Mouse (Mus musculus) left cerebral cortex, postnatal 10 days (tissue): ENCODE measurements around the gene Aimp2. TPM values are rescaled to one million over a fixed set of nuclear protein-coding genes. Genes with fewer than 3 reads are reported as not detected.

Experiments
- DNase-seq, 2 experiments: peaks; one replicate each; pipeline ENCODE4 v3.0.0; 2021 to 2022; ENCODE audit warnings: low spot score in 2 of 2, mixed read lengths in 1 of 2; ENCODE audit errors: extremely low spot score in 1 of 2
- intact Hi-C: fragments of 180-260 bp; cut with DNase I; formaldehyde crosslinking; loops from one replicate; pipeline ENCODE4 v1.15.1; 2025
- total RNA-seq, 2 experiments: library from RNA; stranded (reverse); gene quantifications; 2 replicates each; pipeline ENCODE4 v1.2.3; 2021

Gene Aimp2
- 10 to 100 TPM; 47.9 to 50.3 TPM for total RNA-seq

DNA sequence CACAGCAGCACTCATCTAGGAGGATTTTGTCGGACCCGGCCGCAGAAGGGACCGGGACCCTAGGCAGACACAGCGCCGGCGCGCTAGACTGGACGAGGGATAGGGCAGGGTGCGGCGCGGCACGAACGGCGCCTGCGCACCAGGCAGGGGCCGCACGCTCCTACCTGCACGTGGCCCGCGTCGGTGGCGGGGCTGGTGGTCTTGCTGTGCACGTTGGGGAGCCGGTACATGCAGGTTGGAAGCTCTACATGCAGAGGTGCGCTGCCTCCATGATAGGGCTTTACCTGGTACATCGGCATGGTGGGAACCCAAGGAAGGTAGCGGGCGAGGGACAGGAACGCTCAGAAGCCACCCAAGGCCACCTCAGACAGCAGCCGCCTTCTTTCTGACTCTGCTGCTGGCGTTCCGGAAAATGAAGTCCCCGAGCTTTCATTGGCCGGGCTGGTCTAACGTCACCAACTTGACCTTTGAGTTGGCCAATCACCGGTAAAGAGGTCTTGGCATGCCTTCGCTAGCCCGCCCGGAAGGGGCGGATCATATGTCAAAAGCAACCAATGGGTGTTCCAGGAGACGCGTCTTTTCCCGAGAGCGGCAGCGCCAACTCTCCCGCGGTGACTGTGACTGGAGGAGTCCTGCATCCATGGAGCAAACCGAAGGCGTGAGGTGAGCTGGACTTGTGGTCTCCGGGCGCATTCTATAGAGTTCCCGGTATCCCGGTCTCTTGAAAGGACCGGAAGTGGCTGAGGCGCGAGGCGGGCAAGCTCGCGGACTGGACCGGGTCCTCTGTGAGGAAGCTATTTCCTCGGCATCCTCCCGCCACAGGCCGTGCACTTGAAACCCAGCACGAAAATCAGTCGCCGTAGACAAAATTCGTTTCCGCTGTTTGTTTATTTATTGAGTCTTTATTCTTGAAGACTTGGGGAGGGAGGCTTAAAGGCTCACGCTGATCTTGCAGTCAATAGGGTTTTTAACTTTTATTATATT is at the start of gene Aimp2, which contains the start of gene Pms2:
Gene Aimp2, minus strand, starts transcription at position 431 of the 984 bp plus-strand sequence.
Gene Pms2, plus strand, starts transcription at position 548 of the 984 bp plus-strand sequence.
- intact Hi-C loops, result no loop called here
- peak; percentile 96 to 98 for DNase-seq

DNA sequence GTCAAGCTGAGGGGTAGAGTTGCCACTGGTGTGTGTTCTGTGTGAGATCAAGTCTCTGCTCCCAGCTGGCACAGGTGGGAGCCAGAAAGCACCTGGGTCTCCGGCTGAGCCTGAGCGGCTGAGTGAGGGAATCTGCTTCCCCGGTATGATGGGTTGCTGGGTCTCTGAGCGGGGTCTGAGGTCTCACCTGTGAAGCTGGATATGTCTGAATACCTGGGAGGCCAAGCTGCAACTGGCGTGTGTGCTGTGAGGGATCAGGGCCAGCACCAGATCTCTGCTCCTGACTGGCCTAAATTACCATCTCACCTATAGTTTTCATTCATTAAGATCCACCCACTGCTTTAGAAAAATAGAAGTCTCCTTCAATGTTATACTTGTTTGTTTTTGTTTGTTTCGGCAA is 47.5 kb upstream of the Aimp2 start:
- no peak for DNase-seq
- intact Hi-C loops, result no loop called here

DNA sequence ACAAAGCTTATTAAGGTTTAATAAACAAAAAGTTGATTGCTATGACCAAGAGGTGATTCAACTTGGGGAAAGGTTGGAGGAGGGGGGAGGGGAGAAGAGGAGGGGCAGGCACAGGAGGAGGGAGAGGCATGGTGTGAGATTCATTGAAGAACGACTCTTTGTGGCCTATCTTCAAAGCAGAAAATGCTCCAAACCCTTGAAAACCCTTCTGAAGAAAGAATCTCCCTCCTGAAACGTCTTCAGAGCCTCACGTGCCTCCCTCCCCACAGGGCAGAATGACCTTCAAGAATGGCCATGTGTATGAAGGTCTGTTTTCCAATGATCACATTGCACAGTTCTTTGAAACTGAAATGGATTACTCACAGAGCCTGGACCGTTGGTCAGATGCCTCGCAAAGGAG is 40.4 kb upstream of the Aimp2 start:
- no peak for DNase-seq
- intact Hi-C loops, result no loop called here

DNA sequence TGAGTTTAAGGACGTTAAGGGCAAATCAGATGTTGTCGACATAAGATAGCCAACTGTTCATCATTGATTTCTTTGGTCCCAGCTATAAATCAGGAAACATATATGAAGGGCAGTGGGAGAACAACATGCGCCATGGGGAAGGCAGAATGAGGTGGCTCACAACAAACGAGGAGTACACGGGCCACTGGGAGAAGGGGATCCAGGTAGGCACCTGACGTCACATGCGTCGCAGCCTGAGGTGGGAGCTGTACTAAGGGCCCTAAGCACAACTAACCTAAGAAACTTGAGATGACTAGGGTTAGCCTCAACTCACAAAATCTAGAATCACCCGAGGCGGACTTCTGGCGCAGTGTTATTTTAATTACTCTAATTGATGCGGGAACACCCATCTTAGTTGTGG is 38.7 kb upstream of the Aimp2 start:
- intact Hi-C loops, result no loop called here
- DNase-seq, result no peak

DNA sequence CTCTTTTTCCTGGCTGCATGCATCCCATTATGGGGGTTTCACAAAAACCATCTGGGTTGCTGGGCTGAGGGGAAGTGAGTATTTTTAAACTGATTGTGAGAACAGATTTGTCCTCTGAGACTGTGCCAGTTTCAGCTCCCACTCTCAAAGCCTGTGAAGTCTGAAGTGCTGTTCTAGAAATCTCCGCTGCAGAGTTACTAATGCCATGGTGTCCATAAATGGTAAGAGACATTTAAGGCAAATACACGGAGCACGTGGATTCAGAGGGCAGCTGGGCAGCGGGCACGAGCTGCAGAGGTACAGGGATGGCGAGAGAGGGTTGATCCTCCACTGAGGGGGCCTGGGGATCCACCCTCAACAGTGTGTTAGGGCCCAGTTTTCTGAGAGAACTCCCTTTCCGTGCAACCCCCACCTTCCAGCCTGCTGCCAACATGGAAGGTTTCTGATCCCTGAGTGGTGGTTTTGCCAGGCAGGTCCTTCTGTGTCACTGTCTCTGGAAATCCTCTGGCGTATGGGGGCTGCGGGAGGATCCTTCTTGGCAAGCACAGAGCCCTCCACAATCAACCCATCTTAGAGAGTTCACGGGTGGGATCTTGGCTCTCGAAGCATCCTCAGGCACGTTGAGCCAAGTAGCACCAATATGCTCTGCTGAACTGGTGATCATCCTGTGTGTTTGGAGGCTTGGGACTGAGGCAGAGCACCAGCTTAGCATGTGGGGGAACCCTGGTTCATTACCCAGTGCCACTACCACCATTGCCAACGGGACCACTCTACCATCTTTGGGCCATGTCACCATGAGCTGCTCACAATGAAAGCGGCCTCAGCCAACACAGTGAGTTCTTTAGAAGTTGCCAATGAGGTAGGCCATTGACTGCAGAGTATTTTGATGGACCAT is 33.8 kb upstream of the Aimp2 start:
- DNase-seq, result peak; percentile 45 to 88
- intact Hi-C loops, result no loop called here

DNA sequence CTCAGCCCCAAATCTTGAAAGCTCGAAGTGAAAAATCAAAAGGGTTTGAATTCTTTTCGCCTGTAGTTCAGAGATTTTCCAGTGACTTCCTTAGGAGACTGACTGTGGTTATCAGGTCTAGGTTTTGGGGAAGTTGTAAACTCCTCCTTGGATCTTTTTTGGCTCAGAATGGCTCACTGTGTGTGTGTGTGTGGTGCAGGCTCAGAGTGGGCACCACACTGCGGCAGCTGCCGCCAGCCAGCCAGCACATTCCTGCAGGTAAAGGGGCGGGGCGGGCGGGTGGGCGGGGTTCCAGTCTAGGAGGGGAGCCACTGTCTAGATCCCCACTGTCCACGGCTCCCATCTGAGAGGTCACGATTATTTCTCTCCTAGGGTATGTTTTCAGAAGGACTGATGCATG is 31.9 kb upstream of the Aimp2 start:
- intact Hi-C loops, result no loop called here

DNA sequence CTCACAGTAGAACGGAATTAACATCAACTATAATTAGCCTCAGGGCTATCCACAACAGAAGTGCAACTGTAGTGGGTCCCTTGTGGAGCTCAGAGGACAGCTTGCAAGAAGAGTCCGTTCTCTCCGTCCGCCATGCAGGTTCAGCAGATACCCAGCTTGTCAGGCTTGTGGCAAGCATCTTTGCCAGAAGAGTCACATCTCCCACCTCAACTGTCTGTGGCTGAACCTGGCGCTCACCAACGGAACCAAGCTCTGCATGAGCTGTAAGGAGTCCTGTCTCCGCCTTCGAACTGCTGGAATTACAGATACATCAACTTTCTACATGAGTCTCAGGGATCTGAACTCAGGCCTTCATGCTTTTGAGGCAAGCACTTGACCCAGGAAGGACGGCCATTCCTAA is 26.5 kb upstream of the Aimp2 start:
- intact Hi-C loops, result loop anchor here (5.0 kb wide), 1 partner anchor 41 kb away; no protein-coding TSS in a partner anchor
- no peak for DNase-seq

More for the DNA sequence above, 31.9 kb upstream of the Aimp2 start:
- no peak for DNase-seq

DNA sequence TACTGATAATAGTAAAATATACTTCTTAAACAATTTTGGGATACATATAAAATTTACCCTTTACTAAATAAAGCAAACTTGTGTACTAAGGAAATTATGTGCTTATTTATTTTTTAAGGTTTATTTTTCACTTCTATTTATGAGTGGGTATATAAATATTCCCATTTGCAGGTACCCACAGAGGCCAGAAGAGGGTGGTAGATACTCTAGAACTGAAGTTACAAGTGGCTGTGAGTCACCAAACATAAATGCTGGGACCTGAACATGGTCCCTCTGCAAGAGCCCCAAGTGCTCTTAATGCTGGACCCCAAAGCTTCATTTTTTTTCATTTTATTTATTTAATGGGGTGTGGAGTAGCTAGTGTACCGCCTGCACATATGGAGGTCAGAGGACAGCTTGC is 24.2 kb upstream of the Aimp2 start:
- intact Hi-C loops, result no loop called here
- no peak for DNase-seq

DNA sequence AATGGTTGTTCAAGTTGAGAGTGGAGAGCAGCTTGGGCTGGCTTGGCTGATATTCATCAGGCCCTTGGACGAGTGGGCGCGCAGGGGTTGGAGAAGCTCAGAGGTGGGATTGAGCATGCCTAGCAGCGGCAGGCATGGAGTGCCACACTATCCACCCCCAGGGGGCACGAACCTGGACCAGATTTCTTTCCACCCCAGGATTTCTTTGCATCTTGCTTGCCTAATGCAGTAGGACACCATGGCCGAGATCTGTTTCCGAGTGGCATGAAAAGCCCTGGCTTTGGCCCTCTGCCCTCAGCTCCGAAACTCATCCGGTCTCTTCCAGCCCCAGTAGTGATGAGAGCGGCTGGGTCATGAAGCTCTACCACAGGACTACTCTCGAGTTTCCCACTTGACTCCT is 23.8 kb upstream of the Aimp2 start:
- no peak for DNase-seq
- intact Hi-C loops, result no loop called here

DNA sequence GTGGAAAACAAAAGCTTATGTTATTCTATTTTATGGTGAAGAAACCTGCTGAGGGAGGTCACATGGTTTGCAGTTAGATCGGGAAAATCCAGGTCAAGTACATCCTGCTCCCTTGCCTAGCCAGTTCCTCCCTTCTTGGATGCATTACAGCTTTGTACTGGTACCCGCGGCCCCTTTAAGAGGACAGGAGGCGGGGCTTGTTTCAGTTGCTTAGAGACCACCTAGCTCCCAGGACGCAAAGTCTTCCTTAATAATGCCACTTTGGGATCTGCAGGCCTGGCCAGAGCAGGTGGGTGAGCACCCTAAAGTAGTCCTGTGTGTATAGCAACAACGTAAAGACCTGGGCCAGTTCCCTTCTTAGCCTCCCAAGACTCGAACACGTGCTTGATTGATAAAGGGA is 23.2 kb upstream of the Aimp2 start, which contains the start of gene Rsph10b:
Gene Rsph10b, plus strand, starts transcription at position 205 of the 400 bp plus-strand sequence.
- DNase-seq, result no peak
- intact Hi-C loops, result no loop called here

DNA sequence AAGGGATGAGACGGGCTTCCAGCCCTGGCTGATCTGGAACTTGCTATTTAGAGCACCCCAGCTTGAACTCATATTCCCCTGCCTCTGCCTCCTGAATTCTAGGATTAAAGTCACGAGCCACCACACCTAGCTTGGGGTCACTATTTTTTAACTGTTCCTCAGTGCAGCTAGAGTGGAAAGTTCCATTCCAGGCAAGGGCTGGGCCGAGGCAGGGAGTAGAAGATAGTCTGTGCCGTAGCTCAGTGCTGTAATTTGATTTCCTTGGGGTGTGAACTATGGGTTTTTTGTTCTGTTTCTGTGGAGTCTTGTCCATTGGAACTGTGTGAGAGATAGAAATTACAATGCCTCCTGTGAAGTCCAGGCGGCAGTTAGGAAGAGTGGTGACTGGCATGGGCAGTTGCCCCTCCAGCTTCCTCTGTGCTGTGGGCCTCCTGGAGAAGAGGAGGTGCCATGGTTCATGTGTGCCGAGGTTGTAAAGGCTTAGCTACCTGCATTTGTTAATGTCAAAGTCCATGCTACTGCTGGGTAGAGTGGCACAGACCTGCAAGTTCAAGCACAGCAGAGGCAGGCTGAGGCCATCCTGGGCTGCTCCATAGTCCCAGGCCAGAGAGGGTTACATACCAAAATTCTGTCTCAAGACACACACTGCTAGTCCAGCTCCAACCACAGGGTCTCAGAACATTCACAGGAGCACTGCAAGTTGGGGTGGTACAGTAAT is 22.4 kb upstream of the Aimp2 start:
- no peak for DNase-seq
- intact Hi-C loops, result no loop called here

DNA sequence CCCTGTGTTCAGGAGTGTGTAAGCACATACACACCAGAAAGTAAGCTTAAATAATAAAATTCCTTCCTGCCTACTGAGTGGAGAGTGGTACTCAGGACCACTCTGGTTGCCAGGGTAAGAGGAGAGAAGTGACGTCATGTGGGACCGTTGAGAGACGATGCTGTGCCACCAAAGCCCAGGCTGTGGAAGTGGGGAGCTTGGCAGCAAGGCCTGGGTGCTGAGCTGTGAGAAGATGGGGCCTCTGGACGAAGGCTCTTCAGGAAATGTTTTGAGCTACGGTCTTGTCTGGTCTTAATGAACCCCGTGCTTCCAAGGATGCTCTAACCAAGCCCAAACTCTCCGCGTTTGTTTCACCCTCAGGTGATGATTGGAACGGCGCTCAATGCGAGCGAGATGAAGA is 21.0 kb upstream of the Aimp2 start:
- intact Hi-C loops, result no loop called here
- DNase-seq, result no peak

DNA sequence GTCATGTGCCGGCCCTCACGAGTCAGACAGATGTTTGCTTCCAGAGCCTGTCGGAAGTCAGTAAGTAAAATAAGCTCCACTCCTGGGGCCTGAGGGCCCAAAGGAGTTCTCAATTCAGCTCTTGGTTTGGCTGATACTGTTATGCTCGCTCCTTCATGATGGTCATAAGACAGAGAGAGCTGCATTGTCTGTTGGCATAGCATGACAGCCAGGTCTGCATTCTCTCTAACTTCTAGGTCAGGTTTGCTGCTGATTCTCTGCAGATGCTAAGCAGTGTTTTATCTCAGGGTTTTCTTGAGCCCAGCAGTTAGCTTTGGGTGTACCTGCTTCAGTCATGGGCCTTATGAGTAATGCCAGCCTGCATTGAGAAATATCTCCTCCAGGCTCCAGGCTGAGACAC is 19.6 kb upstream of the Aimp2 start:
- no peak for DNase-seq
- intact Hi-C loops, result loop anchor here (5.0 kb wide), 1 partner anchor 63 kb away; no protein-coding TSS in a partner anchor

DNA sequence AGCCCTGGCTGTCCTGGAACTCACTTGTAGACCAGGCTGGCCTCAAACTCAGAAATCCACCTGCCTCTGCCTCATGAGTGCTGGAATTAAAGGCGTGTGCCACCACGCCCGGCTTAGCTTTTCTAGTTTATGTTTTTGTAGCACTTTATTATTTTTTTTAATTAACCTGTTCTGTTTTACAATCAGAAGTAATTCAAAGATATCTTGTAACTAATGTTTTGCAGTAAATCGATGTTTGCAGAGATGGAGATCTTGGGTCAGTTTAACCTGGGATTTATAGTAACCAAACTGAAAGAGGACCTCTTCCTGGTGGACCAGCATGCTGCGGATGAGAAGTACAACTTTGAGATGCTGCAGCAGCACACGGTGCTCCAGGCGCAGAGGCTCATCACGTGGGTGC is 18.2 kb upstream of the Aimp2 start, which contains the start of gene Gm42421:
Gene Gm42421, plus strand, starts transcription at position 301 of the 400 bp plus-strand sequence.
- no peak for DNase-seq
- intact Hi-C loops, result loop anchor here (5.0 kb wide), 1 partner anchor 64 kb away; no protein-coding TSS in a partner anchor

DNA sequence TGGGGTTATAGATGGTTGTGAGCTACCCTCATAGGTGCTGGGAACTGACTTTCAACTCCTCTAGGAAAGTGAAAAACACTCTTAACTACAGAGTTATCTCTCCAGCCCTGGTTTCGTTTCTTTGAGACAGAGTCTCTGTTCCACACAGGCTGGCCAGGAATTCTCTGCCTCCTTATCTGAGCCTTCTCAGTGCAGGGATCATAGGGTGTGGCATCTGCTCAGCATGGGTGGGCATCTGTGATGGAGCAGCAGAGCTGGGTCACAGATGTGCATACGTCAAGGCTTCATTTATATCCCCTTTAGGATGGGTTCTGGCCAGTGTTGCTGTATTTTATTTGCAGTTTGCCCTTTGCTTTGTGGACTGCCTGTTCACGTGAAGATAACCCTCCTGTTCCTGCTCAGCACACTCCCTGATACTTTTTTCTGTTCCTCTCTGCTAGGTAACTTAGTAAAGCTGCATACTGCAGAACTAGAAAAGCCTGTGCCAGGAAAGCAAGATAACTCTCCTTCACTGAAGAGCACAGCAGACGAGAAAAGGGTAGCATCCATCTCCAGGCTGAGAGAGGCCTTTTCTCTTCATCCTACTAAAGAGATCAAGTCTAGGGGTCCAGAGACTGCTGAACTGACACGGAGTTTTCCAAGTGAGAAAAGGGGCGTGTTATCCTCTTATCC is 15.3 kb upstream of the Aimp2 start:
- intact Hi-C loops, result loop anchor here (5.0 kb wide), 1 partner anchor 67 kb away; no protein-coding TSS in a partner anchor
- no peak for DNase-seq

DNA sequence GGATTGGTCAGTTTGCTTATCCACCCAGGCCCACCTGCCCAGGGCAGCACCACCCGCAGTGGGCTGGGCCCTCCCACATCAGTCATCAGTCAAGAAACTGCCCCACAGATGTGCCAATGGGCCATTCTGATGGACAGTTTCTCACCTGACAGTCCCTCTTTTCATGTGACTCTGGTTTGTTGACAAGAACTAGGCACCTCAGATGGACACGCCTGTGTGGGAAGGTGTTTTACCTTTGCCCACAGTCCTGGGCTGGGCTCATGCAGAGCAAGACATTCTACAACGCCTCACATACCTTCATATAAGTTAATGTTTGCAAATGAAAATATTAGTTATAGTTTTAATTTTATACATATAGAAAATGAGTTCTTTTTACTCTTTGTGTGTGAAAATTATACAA is 8.5 kb upstream of the Aimp2 start:
- intact Hi-C loops, result no loop called here
- no peak for DNase-seq

DNA sequence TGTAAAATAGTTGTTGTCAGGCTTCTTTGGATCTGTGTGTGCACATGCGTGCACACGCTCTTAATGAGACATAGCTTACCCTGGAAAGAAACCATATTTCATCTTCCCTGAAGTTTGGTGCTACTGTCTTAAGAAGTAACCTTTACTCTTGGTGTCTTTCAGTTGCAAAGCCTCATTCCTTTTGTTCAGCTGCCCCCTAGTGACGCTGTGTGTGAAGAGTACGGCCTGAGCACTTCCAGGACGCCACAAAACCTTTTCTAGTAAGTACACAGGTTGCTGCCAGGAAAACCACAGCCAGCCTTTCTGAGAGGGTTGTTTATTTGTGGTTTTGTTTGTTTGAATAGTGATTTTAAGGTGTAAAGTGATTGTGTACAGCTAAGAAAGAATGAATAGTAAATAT is 7.8 kb upstream of the Aimp2 start:
- DNase-seq, result peak in 1 of 2 experiments; percentile 40
- intact Hi-C loops, result no loop called here

DNA sequence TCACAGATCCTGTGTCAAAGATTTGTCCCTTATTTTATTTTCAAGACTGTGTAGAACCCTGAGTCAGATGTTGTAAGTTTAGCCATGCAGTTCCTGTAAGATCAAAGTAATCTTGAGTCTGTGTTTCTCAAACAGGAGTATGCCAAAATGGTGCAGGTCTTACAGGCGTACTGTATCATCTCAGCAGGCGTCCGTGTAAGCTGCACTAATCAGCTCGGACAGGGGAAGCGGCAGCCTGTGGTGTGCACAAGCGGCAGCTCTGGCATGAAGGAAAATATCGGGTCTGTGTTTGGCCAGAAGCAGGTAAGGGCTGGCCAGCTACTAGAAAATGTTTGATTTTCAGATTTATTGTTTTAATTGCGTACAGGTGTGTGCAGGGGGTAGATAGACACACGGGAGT is 6.6 kb upstream of the Aimp2 start:
- no peak for DNase-seq
- intact Hi-C loops, result no loop called here
